Mouse (Mus musculus): ENCODE data around the gene Tmtc2. TPM values are rescaled to one million over a fixed set of nuclear protein-coding genes. Genes with fewer than 3 reads are reported as not detected.

Gene Tmtc2
- polyA plus RNA-seq, 1 experiment from 2014 or later = 5.7 TPM

DNA sequence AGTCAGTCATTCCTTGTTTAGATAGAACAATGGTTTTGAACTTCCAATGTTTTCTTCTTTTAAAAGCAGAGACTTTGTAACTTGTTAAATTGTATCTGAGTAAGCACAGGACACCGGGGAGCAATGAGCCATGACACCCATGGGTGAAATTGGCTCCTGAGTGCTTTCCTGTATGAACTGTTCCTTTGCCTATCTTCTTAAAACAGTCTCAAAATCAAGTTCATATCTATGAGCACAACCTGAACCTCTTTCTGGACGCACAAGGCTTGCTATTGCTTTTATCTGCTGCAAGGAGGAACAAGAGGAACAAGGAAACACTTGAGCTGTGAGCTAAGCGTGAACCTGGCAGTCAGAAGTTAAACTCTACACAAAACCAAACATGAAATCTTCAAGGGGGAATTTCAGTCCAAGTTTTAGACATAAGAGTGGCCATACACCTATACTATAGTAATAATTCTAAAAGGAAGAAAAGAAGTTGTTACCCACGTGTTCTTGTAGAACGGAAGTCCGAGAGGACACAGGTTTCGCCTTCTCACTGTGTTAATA, 60.4 kb downstream of the Tmtc2 start:
- no peaks in the 10 kb centered on the region for H3K9me3 ChIP-seq (ENCODE audit: control insufficient read depth, low read length)
- no peak for TF ChIP-seq CTCF (IDR thresholded peaks at IDR 0.05; ENCODE audit: low read depth)
- H3K27ac ChIP-seq (replicated peaks) = no peak overlapping the region
- no peak overlapping the region for H3K4me3 ChIP-seq (ENCODE audit: low read depth, low read length)
- no peaks in the 10 kb centered on the region for H3K4me1 ChIP-seq (replicated peaks; ENCODE audit: control insufficient read depth, insufficient read depth)
- H3K9ac ChIP-seq (ENCODE audit: low read length) = no peak overlapping the region
- H3K36me3 ChIP-seq (ENCODE audit: control insufficient read depth, insufficient read depth, low read length) = no peaks in the 10 kb centered on the region
- ATAC-seq (ENCODE audit: low FRiP score, low TSS enrichment) (no peak), DNase-seq (ENCODE audit: low spot score) (no peak)
- H3K4me2 ChIP-seq (replicated peaks; ENCODE audit: low read depth) = no peak overlapping the region
- WGBS = 76% methylated on average over 7 of the region's 7 CpGs
- no peaks in the 10 kb centered on the region for H3K27me3 ChIP-seq (ENCODE audit: control insufficient read depth, insufficient read depth, low read length)

- Histone ChIP-seq H3K4me1 (replicated peaks; ENCODE audit: control insufficient read depth, insufficient read depth) (no peaks in the 10 kb centered on the region), H3K27me3 (ENCODE audit: control insufficient read depth, insufficient read depth, low read length) (no peaks in the 10 kb centered on the region), H3K27ac (replicated peaks) (no peak overlapping the region), H3K4me2 (replicated peaks; ENCODE audit: low read depth) (no peak overlapping the region), H3K36me3 (ENCODE audit: control insufficient read depth, insufficient read depth, low read length) (no peaks in the 10 kb centered on the region), H3K4me3 (ENCODE audit: low read depth, low read length) (no peak overlapping the region), H3K9me3 (ENCODE audit: control insufficient read depth, low read length) (no peaks in the 10 kb centered on the region), H3K9ac (ENCODE audit: low read length) (no peak overlapping the region)
- WGBS = 47% methylated on average over 5 of the region's 5 CpGs
- DNase-seq (ENCODE audit: low spot score) (no peak), ATAC-seq (ENCODE audit: low FRiP score, low TSS enrichment) (no peak)
- no peak for TF ChIP-seq EP300 (optimal IDR thresholded peaks at IDR 0.05)
- no peak for TF ChIP-seq CTCF (IDR thresholded peaks at IDR 0.05; ENCODE audit: low read depth)
Measured at GRCm38 (mm10) chr10:105509896-105510272, 64.4 kb downstream of the Tmtc2 start.

GRCm38 (mm10) chr10:105509146-105509895, 64.9 kb downstream of the Tmtc2 start:
- WGBS = 66% methylated on average over 9 of the region's 12 CpGs
- H3K4me2 ChIP-seq (replicated peaks; ENCODE audit: low read depth) = no peak overlapping the region
- no peak overlapping the region for H3K9ac ChIP-seq (ENCODE audit: low read length)
- no peaks in the 10 kb centered on the region for H3K4me1 ChIP-seq (replicated peaks; ENCODE audit: control insufficient read depth, insufficient read depth)
- ATAC-seq (ENCODE audit: low FRiP score, low TSS enrichment) = no peak
- TF ChIP-seq EP300 (optimal IDR thresholded peaks at IDR 0.05) (no peak), CTCF (IDR thresholded peaks at IDR 0.05; ENCODE audit: low read depth) (no peak)
- H3K4me3 ChIP-seq (ENCODE audit: low read depth, low read length) = no peak overlapping the region
- DNase-seq (ENCODE audit: low spot score) = no peak
- no peaks in the 10 kb centered on the region for H3K36me3 ChIP-seq (ENCODE audit: control insufficient read depth, insufficient read depth, low read length)
- H3K9me3 ChIP-seq (ENCODE audit: control insufficient read depth, low read length) = no peaks in the 10 kb centered on the region
- no peak overlapping the region for H3K27ac ChIP-seq (replicated peaks)
- H3K27me3 ChIP-seq (ENCODE audit: control insufficient read depth, insufficient read depth, low read length) = no peaks in the 10 kb centered on the region

DNA sequence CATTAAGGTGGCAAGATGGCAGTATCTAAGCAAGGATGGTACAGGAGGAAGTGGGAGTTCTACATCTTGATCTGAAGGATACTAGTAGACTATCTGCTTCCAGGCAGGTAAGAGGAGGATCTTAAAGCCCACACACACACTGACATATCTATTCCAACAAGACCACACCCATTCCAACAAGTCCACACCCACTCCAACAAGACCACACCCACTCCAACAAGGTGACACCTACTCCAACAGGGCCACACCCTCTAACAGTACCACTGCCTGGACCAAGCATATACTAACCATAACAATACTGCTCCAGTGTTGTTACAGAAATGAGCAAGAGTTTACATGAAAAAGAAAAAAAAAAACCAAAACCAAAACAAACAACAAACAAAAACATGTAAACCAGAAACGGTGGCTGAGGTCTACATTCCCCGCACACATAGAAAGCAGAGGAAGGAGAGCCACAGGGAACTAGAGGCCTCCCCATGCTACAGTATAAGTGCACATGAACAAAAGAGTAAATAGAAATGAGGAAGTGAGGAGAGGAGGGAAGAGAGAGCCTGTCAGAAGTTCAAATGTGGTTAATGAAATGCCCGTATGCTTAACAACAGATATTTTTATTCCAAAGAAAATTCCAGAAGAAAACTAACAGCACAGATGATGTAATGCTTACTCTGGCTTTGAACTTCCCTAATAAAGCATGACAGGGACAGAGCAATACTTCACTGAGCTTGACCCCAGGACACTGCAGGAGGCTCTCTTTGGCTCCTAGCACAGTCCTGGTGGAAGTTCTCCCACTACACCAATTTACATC, 66.1 kb downstream of the Tmtc2 start:
- no peaks in the 10 kb centered on the region for H3K27me3 ChIP-seq (ENCODE audit: control insufficient read depth, insufficient read depth, low read length)
- H3K36me3 ChIP-seq (ENCODE audit: control insufficient read depth, insufficient read depth, low read length) = no peaks in the 10 kb centered on the region
- no peaks in the 10 kb centered on the region for H3K9me3 ChIP-seq (ENCODE audit: control insufficient read depth, low read length)
- H3K4me3 ChIP-seq (ENCODE audit: low read depth, low read length) = no peak overlapping the region
- no peak overlapping the region for H3K9ac ChIP-seq (ENCODE audit: low read length)
- no peaks in the 10 kb centered on the region for H3K4me1 ChIP-seq (replicated peaks; ENCODE audit: control insufficient read depth, insufficient read depth)
- 54% methylated on average over 3 of the region's 3 CpGs for WGBS
- H3K4me2 ChIP-seq (replicated peaks; ENCODE audit: low read depth) = no peak overlapping the region
- TF ChIP-seq EP300 (optimal IDR thresholded peaks at IDR 0.05) (no peak), CTCF (IDR thresholded peaks at IDR 0.05; ENCODE audit: low read depth) (no peak)
- DNase-seq (ENCODE audit: low spot score) (no peak), ATAC-seq (ENCODE audit: low FRiP score, low TSS enrichment) (peak; percentile 38; the same call in 1 of the 2 replicates)
- no peak overlapping the region for H3K27ac ChIP-seq (replicated peaks)

- H3K9ac ChIP-seq (ENCODE audit: low read length) = no peak overlapping the region
- H3K9me3 ChIP-seq (ENCODE audit: control insufficient read depth, low read length) = no peaks in the 10 kb centered on the region
- DNase-seq (ENCODE audit: low spot score) (no peak), ATAC-seq (ENCODE audit: low FRiP score, low TSS enrichment) (no peak)
- H3K27me3 ChIP-seq (ENCODE audit: control insufficient read depth, insufficient read depth, low read length) = no peaks in the 10 kb centered on the region
- H3K4me3 ChIP-seq (ENCODE audit: low read depth, low read length) = no peak overlapping the region
- H3K27ac ChIP-seq (replicated peaks) = no peak overlapping the region
- 98% methylated on average over 4 of the region's 4 CpGs for WGBS
- H3K36me3 ChIP-seq (ENCODE audit: control insufficient read depth, insufficient read depth, low read length) = no peaks in the 10 kb centered on the region
- no peak for TF ChIP-seq EP300 (optimal IDR thresholded peaks at IDR 0.05)
- TF ChIP-seq CTCF (IDR thresholded peaks at IDR 0.05; ENCODE audit: low read depth) = no peak
- no peak overlapping the region for H3K4me2 ChIP-seq (replicated peaks; ENCODE audit: low read depth)
- H3K4me1 ChIP-seq (replicated peaks; ENCODE audit: control insufficient read depth, insufficient read depth) = no peaks in the 10 kb centered on the region
Measured at GRCm38 (mm10) chr10:105506046-105506445, 68.2 kb downstream of the Tmtc2 start.

DNA sequence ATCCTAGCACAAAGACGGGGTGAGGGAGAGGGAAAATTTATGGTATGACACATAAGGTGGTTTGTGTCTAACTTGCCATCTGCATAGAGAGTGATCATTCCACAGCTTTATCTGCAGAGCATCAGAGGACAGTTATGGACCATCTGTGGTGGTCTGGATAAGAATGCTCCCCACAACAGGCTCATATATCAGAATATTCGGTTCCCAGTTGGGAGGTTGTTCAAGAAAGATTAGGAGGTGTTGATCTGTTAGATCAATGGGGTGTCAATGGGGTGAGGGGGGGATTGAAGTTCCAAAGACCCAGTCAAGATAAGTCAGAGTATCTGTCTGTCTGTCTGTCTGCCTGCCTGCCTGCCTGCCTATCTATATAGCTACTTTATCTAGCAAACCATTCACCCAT, 69.8 kb downstream of the Tmtc2 start:
- TF ChIP-seq CTCF (IDR thresholded peaks at IDR 0.05; ENCODE audit: low read depth) (no peak), EP300 (optimal IDR thresholded peaks at IDR 0.05) (no peak)
- Histone ChIP-seq H3K9me3 (ENCODE audit: control insufficient read depth, low read length) (no peaks in the 10 kb centered on the region), H3K4me3 (ENCODE audit: low read depth, low read length) (no peak overlapping the region), H3K27ac (replicated peaks) (no peak overlapping the region), H3K27me3 (ENCODE audit: control insufficient read depth, insufficient read depth, low read length) (no peaks in the 10 kb centered on the region), H3K4me2 (replicated peaks; ENCODE audit: low read depth) (no peak overlapping the region), H3K36me3 (ENCODE audit: control insufficient read depth, insufficient read depth, low read length) (no peaks in the 10 kb centered on the region), H3K9ac (ENCODE audit: low read length) (no peak overlapping the region), H3K4me1 (replicated peaks; ENCODE audit: control insufficient read depth, insufficient read depth) (no peaks in the 10 kb centered on the region)
- ATAC-seq (ENCODE audit: low FRiP score, low TSS enrichment) (no peak), DNase-seq (ENCODE audit: low spot score) (no peak)
- 82% methylated on average over 2 of the region's 2 CpGs for WGBS

All from stomach, postnatal 0 days (tissue).